Mouse (Mus musculus) stomach, postnatal 0 days (tissue): ENCODE data around the gene Rai14.

Source experiments
- CTCF ChIP-seq: IDR thresholded peaks from 2 replicates; pipeline ENCODE4 v1.5.1; 2016; ENCODE audit warnings: antibody characterized with exemption, low read depth, mild to moderate bottlenecking, moderate library complexity
- EP300 ChIP-seq: optimal IDR thresholded peaks from 2 replicates; pipeline ENCODE3; 2016; ENCODE audit warnings: antibody characterized with exemption

DNA sequence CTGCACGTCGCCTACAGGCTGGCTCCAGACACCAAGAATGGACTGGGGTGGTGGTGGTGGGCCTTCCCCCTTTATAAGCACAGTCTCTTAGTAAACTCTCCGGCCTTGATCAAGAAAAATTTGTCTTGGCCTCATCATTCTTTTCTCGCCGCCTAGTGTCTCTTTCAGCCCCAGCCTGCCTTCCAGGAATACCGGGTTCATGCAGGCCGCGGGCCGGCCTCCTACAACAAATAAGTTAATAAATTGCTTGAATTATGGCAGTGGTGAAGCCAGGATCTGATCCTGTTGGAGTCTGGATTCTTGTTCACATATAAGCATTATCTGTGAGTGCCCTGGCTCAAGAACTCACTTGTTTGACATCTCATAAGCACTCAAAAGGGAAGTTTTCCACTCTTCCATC is 117.6 kb downstream of the Rai14 start:
- no peak for TF ChIP-seq CTCF
- no peak for TF ChIP-seq EP300
